Mouse (Mus musculus) frontal cortex, adult (tissue): ENCODE results near the gene Crhbp.

Experiments used
- ATAC-seq: cut with Nextera tagmentation; 2 replicates; pipeline ENCODE4 v1.9.2; 2017; ENCODE audit warnings: mild to moderate bottlenecking, moderate library complexity, mixed read lengths; ENCODE audit not compliant: low TSS enrichment

Crhbp gene

GRCm38 (mm10) chr13:95444824-95445223, at the start of gene Crhbp:
TSS of gene Crhbp (minus strand) at chr13:95444924.
- ATAC-seq, result no peak

- ATAC-seq, result no peak
Measured at GRCm38 (mm10) chr13:95493296-95493695, 48.6 kb upstream of the Crhbp start.

- no peak for ATAC-seq
Measured at GRCm38 (mm10) chr13:95491327-95491726, 46.6 kb upstream of the Crhbp start.

- no peak for ATAC-seq
Measured at GRCm38 (mm10) chr13:95484664-95485063, 39.9 kb upstream of the Crhbp start.

- ATAC-seq, result peak; percentile 77
Measured at GRCm38 (mm10) chr13:95481428-95481827, 36.7 kb upstream of the Crhbp start.

- no peak for ATAC-seq
Measured at GRCm38 (mm10) chr13:95478671-95479413, 34.1 kb upstream of the Crhbp start, which contains the start of gene S100z. TSS of gene S100z (minus strand) at chr13:95478721.

- ATAC-seq, result no peak
Measured at GRCm38 (mm10) chr13:95477173-95477572, 32.4 kb upstream of the Crhbp start.

- peak; percentile 34; the same call in 1 of the 2 replicates for ATAC-seq
Measured at GRCm38 (mm10) chr13:95475124-95475523, 30.4 kb upstream of the Crhbp start.

GRCm38 (mm10) chr13:95474294-95474693, 29.6 kb upstream of the Crhbp start:
- no peak for ATAC-seq

- ATAC-seq, result no peak
Measured at GRCm38 (mm10) chr13:95470970-95471369, 26.2 kb upstream of the Crhbp start.

GRCm38 (mm10) chr13:95451529-95451928, 6.8 kb upstream of the Crhbp start:
- ATAC-seq, result no peak

GRCm38 (mm10) chr13:95450636-95451210, 6.0 kb upstream of the Crhbp start:
- ATAC-seq, result peak; percentile 44; the same call in 1 of the 2 replicates

GRCm38 (mm10) chr13:95449730-95450129, 5.0 kb upstream of the Crhbp start:
- ATAC-seq, result no peak

GRCm38 (mm10) chr13:95444291-95444690, 433 bp downstream of the Crhbp start:
- no peak for ATAC-seq

- no peak for ATAC-seq
Measured at GRCm38 (mm10) chr13:95443376-95444233, 1.1 kb downstream of the Crhbp start.

- ATAC-seq, result no peak
Measured at GRCm38 (mm10) chr13:95442901-95443300, 1.8 kb downstream of the Crhbp start.

GRCm38 (mm10) chr13:95439569-95439968, 5.2 kb downstream of the Crhbp start:
- ATAC-seq, result peak; percentile 69

GRCm38 (mm10) chr13:95431760-95432159, 13.0 kb downstream of the Crhbp start:
- ATAC-seq, result no peak

- no peak for ATAC-seq
Measured at GRCm38 (mm10) chr13:95427499-95427898, 17.2 kb downstream of the Crhbp start.

GRCm38 (mm10) chr13:95426421-95426820, 18.3 kb downstream of the Crhbp start:
- ATAC-seq, result no peak

GRCm38 (mm10) chr13:95425484-95425883, 19.2 kb downstream of the Crhbp start:
- peak; percentile 28; the same call in 1 of the 2 replicates for ATAC-seq

- peak; percentile 93 for ATAC-seq
Measured at GRCm38 (mm10) chr13:95424932-95425331, 19.8 kb downstream of the Crhbp start.
